Mouse (Mus musculus) lung, adult 2 months (tissue): Measurements from ENCODE around the gene Chst15.

Experiments
- CTCF ChIP-seq: fragments of 200-500 bp; IDR thresholded peaks from 2 replicates; pipeline ENCODE4 v1.5.1; 2011; ENCODE audit warnings: mild to moderate bottlenecking, low read length, control low read depth; ENCODE audit not compliant: insufficient read depth
- POLR2A ChIP-seq: fragments of 200-500 bp; IDR thresholded peaks from 2 replicates; pipeline ENCODE4 v1.6.1; 2011; ENCODE audit warnings: low read depth, mild to moderate bottlenecking, control low read depth, low read length, borderline replicate concordance; ENCODE audit errors: extremely low read depth

- TF ChIP-seq CTCF (peak; percentile 75), POLR2A (no peak)
Measured at GRCm38 (mm10) chr7:132213460-132213859, 103.6 kb downstream of the Chst15 start.
